Mouse (Mus musculus) layer of hippocampus, adult 9-11 months (tissue): ENCODE data around the gene Gpd1l.

Experiments used
- DNase-seq: peaks from one replicate; pipeline ENCODE4 v3.0.0; 2022

Gpd1l gene

DNA sequence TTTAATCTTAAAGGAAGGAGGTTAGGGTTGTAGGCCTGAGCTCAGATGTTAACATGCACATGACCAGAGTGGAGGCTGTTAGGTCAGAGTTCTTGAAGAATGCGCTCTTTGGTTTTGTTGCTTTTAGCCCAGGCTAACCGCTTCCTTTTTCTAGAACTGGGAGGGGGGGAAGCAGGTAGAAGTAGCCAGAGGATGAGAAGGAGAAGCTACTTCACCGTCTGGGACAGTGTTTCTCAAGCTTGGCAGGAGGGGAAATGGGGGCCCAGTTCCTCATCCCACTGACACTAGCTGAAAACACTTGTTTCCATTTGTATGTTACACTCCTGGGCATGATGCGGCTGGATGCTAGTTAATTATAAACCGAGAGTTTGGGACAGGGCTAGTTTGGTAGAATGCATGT lies 8.2 kb downstream of the Gpd1l start:
- DNase-seq, result no peak

DNA sequence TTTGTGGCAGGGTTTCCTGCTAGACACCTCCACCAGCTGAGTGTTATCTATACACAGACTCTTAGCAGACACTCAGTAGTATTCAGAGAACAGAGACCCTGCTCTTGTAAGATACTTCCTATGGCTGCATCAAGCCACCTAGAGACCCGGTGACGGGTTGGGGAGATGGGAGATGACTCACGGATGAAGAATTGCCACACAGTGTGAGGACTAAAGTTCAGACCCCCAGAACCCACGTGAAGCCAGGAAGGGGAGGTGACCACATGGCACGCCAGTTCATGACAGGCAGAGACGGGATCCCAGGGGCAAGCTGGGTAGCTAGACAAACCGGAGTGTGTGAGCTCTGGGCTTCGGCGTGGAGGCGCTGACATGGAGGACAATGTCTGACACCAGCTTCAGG lies 8.7 kb downstream of the Gpd1l start:
- DNase-seq, result no peak

DNA sequence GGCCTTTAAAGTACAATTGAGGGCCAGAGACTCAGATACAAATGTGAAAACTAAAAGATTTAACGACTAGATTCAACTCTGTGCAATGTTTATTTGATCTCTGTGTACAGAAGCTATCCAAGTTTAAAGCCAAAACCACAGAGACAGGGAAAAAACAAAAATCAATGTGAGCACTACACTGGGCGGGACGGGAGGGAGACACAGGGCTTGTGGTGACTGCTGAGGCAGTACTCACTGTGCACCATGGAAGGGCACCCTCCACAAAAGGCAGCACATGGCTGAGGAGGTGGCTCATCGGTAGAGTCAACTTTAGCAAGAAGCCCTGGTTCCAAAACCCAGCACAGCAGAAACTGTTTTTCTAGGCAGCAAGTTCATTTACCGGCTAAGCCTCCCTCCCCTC lies 9.3 kb downstream of the Gpd1l start:
- no peak for DNase-seq

DNA sequence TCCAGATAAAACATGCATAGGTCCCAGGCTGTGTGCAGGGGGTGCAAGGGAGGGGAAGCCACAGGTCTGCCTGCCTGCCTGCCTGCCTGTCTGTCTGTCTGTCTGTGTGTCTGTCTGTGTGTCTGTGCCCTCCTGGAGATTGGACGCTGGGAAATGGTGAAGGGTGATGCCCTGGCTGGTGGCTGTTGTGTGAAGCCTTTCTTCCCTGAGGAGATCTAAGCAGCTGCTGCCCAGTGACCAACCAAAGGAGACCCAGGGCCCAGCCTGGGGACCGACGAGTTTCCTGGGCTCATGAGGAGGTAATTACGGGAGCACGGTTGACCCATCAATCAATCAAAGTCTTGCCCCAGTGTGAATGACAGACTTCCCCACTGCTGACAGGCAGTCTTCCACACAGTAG lies 11.6 kb downstream of the Gpd1l start:
- no peak for DNase-seq

DNA sequence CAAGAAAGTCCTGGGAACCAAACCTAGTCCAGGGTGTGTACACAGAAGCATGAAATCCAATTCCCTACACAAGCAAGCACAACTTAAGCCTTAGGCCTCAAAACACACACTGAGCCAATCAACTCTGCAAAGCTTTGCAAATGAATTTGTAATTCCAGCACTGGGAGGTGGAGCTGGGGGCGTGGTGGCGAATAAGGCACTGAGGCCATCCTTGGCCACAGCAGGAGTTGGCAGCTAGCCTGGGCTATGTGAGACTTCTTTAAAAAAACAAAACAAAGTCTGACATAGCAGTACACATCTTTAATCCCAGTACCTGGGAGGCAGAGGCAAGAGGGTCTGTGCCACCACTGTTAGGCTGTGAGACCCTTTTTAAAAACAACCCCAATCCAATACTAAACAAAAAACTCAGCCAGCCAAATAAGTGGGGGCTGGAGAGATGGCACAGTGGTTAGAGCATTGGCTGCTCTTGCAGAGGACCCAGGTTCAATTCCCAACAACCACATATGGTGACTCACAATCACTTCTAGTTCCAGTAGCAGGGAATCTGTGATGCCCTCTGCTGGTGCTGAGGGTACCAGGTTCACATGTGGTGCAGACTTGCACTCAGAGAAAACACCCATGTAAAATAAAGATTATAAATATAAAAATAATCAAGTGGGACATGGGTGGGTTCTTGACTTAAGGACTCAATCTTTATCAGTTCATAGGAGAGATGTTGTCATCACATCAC lies 12.3 kb downstream of the Gpd1l start:
- no peak for DNase-seq

DNA sequence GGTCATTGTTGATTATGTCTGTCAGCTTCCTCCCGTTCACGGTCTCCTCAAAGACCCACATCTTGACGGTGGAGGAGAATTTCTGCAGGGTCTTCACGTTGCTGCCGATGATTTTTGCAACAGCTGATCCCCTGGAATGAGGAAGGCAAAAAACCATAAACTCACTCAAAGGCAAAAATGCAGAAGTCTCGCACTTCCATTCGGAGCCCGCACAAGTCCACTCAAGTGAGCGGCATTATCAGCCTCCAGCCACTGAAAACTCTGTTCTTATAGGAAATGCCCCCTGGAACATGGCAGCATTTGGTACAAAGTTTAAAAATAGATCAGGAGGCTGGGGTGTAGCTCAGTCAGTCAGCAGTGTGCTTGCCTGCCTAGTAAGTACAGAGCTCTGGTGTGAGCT lies 13.2 kb downstream of the Gpd1l start:
- no peak for DNase-seq

DNA sequence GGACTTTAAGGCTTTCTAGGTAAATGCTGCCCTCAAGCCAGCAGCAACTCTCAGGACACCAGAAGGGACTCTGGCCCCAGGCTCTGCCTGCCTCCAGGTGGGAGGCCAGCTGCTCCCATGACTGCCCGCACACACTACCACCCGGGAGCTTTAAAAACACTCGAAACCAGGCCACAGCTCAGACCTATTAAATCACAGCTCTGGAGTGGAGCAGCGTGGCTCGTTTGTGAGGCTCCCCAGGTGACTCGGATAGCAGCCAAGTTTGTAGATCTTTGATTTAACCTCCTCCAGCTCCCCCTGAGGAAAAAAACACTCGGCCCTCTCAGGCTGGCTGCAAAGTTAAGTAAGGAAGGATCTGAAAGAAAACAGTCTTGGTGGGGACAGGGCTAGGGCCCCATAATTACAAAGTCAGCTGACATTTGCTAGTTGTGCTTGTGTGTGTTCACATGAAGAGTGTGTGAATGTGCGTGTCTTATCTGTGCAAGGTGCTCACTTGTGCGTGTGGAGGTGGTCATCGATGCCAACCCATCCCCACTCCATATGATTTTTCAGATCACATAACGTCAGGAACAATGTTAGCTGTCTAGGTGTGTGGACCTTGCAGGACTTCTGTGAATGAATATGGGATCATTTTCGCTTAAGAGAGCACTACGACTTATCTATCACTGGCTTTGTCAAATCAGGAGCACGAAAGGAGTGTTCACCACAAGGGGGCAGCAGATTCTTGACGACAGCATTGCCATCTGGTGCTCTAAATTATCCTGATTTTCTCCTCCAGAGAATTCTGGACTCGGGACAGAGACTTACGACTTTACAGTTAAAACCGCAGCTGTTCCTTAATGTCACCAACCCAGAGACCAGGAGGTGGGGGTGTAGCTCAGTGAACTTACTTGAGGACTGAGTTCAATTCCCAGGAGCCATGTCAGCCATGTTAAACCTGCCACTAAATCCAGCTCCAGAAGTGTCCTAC lies 20.8 kb downstream of the Gpd1l start:
- peak; percentile 85 for DNase-seq

DNA sequence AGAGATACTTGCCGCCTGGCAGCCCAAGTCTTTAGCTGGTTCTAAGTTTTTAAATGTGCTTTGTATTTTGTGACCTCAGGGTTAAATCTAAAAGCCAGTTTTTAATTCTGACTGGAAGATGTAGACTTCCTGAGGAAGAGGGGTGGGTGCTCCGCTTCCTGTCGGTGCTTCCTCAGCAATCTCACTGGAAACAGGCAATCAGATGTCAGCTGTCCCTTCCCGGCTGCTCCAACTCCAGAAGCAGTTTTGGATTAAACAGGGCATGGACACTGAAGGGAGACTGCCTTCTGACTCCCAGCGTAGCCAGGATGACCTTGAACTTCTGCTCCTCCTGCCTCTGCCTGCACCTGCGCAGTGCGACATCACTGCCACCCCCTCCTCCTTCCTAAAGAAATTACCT lies 26.3 kb downstream of the Gpd1l start:
- no peak for DNase-seq

DNA sequence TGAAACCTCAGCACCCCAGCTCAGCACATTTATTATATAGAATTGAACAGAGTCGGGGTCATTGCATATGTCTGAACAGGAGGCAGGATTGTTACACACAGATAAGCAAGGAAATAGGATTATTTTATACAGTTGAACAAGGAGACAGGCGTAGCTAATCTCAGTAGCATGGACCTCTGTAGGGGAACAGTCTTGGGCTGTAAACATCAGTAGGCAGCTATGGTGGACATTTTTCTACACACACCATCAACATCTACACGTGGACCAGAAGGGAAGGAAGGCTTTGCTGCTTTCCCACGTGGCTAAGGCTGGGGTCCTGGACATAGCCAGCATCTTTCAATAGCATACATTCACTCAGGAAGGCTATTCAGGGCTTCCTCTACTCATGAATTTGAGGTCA lies 37.9 kb downstream of the Gpd1l start:
- no peak for DNase-seq

DNA sequence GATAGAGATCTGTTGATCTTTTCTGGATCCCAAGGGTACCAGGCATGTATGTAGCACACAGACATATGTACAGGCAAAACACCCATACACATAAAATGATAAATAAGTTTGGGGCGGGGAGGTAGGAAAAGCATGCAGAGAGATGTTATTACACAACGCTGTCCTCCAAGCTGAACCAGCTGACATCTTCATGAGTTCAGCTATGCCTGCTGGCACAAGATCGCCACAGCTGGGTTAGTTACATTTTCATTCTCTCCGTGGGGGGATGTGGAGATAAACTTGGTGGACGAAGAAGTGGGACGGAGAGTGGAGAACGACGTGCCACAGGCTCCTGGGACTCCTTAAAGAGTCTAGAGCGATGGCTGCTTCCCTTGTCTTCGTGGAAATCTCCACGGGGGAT lies 40.8 kb downstream of the Gpd1l start:
- DNase-seq, result no peak

DNA sequence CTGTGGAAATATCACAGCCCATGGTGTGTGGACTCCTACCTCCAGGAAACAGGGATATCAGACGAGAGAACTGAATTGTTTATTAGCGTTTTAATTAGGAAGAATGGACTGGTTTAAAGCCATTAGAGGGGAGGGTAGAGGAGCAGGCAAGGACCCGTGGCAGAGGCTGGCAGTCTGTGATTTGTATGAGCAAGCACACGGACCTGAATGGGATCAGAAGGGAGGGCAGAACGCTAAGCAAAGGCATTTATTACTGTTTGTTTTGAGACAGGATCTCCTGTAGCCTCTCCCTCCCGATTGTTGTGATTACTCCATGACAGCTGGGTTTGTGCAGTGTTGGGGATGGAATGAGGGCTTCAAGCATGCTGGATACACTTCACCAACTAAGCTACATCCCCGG lies 43.4 kb downstream of the Gpd1l start:
- no peak for DNase-seq

DNA sequence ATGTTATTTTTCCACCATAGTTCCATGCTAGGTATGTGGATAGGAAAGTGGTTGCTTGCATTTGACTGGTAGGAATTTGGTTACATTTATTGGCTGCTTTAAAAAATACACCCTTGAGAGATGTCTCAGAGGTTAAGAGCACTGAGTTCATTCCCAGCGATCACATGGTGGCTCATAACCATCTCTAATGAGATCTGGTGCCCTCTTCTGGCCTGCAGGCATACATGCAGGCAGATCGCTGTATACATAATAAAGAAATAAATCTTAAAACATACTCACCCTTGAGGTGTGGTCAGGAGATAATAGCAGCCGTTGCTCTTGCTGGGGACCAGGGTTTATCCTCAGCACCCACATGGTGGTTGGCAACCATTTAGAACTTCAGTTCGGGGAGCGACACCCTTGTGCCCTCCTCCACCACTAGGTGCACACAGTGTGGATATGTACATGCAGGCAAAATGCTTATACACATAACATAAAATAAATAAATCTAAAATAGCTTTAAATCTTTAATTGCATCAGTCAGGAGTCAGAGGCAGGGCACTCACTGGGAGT lies 44.9 kb downstream of the Gpd1l start:
- no peak for DNase-seq

DNA sequence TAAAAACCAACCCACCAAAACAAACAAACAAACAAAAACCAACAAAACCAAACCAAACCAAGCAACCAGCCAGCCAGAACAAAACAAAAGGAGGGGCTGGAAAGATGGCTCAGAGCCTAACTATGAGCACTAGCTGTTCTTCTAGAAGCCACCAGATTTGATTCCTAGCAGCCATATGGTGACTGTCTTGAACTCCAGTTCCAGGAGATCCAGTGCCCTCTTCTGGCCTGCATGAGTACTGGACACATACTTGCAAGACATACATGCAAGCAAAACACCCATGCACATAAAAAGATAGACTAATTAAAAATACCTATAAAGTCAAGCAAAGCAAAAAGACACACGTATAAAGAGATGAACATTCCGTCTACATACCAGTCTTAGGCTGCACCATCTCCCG lies 46.1 kb downstream of the Gpd1l start:
- DNase-seq, result no peak

DNA sequence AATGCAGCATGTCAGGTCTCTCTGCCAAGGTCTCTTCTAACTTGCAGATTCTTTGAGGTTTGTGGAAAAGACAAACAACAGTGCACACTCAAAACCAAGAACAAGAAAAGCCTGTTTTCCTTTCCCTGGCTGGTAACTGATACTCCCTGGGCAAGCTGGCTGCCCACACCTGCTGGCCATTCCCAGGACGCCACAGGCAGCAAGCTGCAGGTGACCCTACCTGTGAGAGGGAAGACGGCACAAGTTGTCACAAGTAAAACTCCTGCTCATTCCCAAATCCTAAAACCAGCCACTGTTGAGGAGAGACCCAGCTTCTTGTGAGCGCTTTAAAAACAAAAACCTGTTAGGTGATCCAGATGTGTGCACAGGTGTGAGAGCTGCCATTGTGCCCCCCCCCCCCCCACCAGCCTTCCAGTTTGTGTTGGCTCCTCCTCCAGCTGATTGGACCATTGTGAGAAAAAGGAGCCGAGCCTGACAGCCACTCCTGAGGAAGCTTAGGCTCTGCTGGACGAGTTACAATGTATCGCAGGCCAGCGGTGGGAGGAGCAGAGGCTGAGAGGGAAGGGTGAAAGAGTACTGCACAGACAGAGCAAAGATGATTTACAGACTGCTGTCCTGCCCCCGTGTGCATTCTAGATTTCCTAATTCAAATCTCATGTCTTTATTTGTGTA lies 47.7 kb downstream of the Gpd1l start:
- no peak for DNase-seq

DNA sequence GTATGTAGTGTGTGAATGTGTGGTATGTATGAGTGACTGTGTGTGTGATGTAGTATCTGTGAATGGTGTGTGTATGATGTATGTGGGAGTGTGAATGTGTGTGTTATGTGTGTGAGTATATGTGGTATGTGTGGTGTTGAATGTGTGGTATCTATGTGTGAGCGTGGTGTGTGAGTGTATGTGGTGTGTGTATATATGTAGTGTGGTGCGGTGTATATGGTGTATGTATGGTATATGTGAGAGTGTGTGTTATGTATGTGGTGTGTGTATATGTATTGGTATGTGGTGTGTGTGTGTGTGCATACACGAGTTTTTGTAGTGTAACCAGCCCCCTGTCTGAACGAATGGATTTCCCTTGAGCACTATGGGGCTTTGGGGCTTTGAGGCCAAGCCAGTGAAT lies 48.2 kb downstream of the Gpd1l start:
- no peak for DNase-seq

DNA sequence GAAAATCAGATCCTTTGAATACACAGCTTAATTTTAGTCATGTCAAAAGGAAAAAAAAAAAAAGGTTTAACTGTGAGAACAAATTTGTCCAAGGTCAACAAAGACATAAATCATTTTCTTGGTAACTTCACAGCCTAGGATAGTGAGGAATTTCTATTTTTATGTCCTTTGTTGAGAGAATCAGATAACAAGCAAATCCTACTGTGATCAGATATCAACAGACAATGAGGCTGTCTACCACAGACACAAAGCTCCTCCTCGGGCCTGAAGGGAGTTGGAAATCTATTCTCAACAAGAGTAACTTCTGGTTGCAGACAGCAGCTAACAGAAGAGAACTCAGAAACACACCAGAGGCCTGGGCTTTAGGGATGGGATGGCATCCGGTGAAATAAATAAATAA lies 51.8 kb downstream of the Gpd1l start:
- DNase-seq, result no peak

DNA sequence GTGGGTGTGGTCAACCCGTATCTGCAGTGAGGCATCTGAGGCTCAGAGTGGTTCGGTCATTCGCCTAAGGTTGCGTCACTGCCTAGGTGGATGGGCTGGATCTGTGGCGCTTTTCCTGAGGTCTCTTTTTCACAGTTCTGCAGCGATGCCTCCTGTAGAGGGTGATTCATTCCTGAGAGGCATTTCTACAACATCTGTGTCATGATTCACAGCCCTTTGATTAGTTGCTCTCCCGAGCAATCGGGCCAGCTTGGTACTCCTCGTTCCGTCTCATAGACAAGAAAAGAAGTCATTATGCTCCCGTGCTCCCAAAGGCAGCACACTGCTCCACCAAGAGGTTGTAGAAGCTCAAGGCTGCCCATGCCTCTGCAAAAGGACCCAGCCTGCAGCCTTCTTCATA lies 78.5 kb downstream of the Gpd1l start:
- DNase-seq, result peak; percentile 71

DNA sequence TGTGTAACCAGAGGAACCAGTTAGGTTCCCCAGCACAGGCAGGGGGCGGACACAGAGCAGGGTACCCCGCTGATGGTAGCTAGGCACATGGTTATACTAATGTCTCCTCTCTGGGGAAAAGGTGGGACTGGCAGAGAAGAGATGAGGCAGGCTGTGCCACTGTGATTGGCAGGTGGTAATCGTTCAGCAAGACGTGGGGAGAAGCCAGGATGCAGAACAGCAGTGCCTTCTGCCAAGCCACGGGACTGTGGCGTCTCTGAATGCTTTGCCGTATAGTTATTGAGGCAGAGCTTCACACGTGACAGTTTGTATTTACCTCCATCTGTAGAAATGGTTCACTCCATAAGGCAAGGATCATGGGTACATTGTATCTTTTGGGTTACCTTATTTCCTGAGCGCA lies 79.1 kb downstream of the Gpd1l start:
- peak; percentile 57 for DNase-seq

DNA sequence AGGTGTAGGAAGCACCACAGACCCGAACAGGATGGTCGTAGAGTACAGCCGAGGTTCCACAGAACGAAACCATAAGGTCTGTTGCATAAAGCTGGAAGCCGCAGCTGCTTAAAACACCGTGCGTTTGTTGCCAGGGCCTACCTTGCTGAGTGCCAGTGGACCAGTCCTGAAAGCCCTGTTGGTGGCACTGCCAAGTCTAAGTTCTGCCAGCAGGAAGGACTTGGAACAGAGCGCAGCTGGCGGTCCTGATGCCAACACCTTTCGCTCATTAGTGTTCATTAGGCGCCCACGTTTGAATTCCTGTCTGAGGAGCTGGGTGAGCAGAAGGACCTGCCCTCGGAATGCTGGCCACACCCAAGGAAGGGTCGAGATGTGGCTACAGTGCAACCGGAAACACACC lies 80.5 kb downstream of the Gpd1l start:
- DNase-seq, result no peak

DNA sequence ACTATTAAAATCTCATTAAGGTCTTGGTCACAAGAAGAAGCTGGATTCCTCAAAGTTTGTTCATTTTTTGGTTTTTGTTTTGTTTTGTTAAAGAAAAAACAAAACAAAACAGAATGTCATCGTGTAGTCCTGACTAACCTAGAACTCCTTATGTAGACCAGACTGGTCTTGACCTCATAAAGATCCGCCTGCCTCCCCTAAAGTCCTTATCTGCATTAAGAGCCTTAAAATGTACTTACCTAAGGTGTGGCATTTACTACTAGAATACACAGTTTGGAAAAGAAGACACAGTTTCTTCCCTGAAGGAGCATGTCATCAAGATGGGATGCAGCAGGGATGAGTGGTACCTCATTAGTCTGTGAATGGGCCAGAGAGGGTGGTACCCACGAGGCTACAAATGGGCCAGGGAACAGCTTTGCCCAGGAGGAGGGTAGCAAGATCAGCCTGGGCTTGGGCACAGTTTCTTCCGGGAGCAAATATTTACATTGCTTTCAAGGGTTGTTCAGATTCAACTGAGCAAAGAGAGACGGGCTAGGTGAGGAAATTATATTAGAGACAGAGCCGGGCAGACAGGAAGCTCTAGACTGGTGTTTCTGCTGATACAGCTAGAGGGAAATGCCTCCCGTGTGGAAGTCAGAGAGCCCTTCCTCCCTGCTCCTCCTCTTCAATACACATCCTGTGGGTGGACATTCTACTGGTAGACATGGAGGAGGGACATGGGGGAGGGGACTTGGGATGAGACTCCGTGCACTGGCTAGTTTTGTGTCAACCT lies 82.2 kb downstream of the Gpd1l start:
- DNase-seq, result no peak
